Mouse (Mus musculus) lung, embryonic 15.5 days (tissue): ENCODE measurements around the gene Scai. TPM values are rescaled to one million over a fixed set of nuclear protein-coding genes. Genes with fewer than 3 reads are reported as not detected.
A peak's percentile ranks its signal among the peaks of the same experiment; 100 is the strongest.
"Not testable (repeated sequence)": the region's sequence is repeated elsewhere in the genome, so short reads cannot be mapped to it uniquely, and the experiment has no call there.

ENCODE experiments used
- ATAC-seq: fragments of 200-750 bp; cut with Nextera tagmentation; 2 replicates; pipeline ENCODE4 v1.8.0; 2017; ENCODE audit warnings: moderate number of reproducible peaks, borderline replicate concordance; ENCODE audit not compliant: low FRiP score, low TSS enrichment; ENCODE audit errors: extremely low read depth
- H3K27ac ChIP-seq: fragments of 300-500 bp; sonication (generic); 2 replicates; pipeline ENCODE4 v1.5.1; 2015; ENCODE audit warnings: moderate library complexity, mild to moderate bottlenecking, inconsistent platforms
- H3K27me3 ChIP-seq: fragments of 300-500 bp; sonication (generic); 2 replicates; pipeline ENCODE4 v1.6.1; 2015; ENCODE audit warnings: inconsistent platforms
- H3K36me3 ChIP-seq: fragments of 300-500 bp; sonication (generic); 2 replicates; pipeline ENCODE4 v1.6.1; 2015; ENCODE audit warnings: inconsistent platforms
- H3K4me1 ChIP-seq: fragments of 300-500 bp; sonication (generic); 2 replicates; pipeline ENCODE4 v1.6.1; 2015; ENCODE audit warnings: inconsistent platforms
- H3K4me2 ChIP-seq: fragments of 300-500 bp; sonication (generic); 2 replicates; pipeline ENCODE4 v1.6.1; 2015; ENCODE audit warnings: inconsistent platforms, mild to moderate bottlenecking, moderate library complexity
- H3K4me3 ChIP-seq: fragments of 300-500 bp; sonication (generic); 2 replicates; pipeline ENCODE4 v1.5.1; 2015; ENCODE audit warnings: mild to moderate bottlenecking, inconsistent platforms
- H3K9ac ChIP-seq: fragments of 300-500 bp; sonication (generic); 2 replicates; pipeline ENCODE4 v1.6.1; 2015; ENCODE audit warnings: inconsistent platforms
- H3K9me3 ChIP-seq: fragments of 300-500 bp; sonication (generic); 2 replicates; pipeline ENCODE4 v1.6.1; 2016; ENCODE audit warnings: inconsistent platforms
- WGBS: fragments of 180-500 bp; shearing (Covaris S2); methylation state at CpG from one replicate; pipeline ENCODE4 v1.1.7; 2015; 5-methylcytosine and 5-hydroxymethylcytosine counted together
- polyA plus RNA-seq: library from polyadenylated mRNA; unstranded; fragments of >200 nt; fragmentation: Nextera tagmentation; extraction: Ambion mirVana; gene quantifications from 2 replicates; pipeline ENCODE4 v1.2.1, GENCODE M21; 2015

Scai gene
- polyA plus RNA-seq: 8.6 and 9.4 TPM in 2 replicates

DNA sequence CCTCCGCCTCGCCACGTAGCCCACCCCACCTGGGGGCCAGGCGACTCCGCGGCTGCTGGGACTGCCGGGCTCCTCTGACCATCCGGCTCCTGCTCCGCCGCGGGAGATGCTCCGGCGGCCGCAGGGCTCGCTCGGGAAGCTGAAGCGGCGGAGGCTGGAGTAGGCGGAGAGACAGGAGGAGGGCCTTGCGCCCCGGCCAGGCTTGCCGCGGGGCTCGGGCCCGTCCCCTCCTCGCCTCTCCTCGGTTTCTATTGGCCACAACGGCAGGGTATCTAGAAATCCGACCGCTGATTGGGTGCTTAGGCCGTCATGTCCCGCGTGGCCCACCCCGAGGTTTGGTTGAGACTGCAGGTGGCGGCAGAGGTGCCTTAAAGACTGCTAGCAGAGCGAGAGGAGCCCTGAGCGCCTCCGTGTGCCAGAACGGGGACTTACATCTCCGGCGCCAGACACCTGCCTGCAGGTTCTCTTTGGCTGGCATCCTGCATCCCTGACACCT lies at the start of gene Scai:
TSS of gene Scai (minus strand) at position 174 of the 496 bp plus-strand sequence.
- ATAC-seq: peak; percentile 100
- Histone ChIP-seq H3K4me2 (peak within 1 kb of the TSS; percentile 88), H3K4me1 (peaks cover 15% of the 10 kb centered on the region), H3K9me3 (no peaks in the 10 kb centered on the region), H3K36me3 (no peaks in the 10 kb centered on the region), H3K27ac (peak within 1 kb of the TSS; percentile 97), H3K9ac (peak within 1 kb of the TSS; percentile 86), H3K27me3 (no peaks in the 10 kb centered on the region), H3K4me3 (peak within 1 kb of the TSS; percentile 97)
- under 1% methylated on average over 41 of the region's 41 CpGs for whole genome bisulfite sequencing

DNA sequence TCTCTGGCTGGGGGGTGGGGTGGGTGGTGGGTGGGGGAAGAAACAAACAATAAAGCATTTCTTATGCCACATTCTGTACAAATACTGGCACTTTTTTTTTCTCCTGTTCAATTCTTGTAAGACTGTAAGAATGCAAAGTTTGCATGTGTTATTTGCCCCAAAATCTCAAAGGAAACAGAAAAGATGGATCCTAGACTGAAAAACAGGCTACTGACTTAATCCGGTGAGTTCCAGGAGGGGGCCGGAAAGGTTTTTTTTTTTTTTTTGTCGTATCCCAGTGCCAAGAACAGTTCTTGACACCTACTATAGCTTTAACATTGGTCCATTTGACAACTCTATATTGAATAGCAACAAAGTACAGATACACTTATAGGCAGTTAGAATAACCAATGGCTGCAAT lies 36.2 kb upstream of the Scai start:
- Histone ChIP-seq H3K27ac (no peak overlapping the region), H3K36me3 (no peaks in the 10 kb centered on the region), H3K4me2 (peak overlapping the region; percentile 52), H3K4me3 (peak overlapping the region; percentile 90), H3K4me1 (peaks cover 12% of the 10 kb centered on the region), H3K9me3 (no peaks in the 10 kb centered on the region), H3K9ac (peak overlapping the region; percentile 17; the same call in 1 of the 2 replicates), H3K27me3 (no peaks in the 10 kb centered on the region)
- no peak for ATAC-seq
- 23% methylated on average over 3 of the region's 3 CpGs for WGBS

GRCm38 (mm10) chr2:39226019-39226640 lies 35.6 kb upstream of the Scai start, which contains the start of gene Ppp6c:
Gene Ppp6c (minus strand): TSS chr2:39226451.
- under 1% methylated on average over 51 of the region's 56 CpGs for WGBS

DNA sequence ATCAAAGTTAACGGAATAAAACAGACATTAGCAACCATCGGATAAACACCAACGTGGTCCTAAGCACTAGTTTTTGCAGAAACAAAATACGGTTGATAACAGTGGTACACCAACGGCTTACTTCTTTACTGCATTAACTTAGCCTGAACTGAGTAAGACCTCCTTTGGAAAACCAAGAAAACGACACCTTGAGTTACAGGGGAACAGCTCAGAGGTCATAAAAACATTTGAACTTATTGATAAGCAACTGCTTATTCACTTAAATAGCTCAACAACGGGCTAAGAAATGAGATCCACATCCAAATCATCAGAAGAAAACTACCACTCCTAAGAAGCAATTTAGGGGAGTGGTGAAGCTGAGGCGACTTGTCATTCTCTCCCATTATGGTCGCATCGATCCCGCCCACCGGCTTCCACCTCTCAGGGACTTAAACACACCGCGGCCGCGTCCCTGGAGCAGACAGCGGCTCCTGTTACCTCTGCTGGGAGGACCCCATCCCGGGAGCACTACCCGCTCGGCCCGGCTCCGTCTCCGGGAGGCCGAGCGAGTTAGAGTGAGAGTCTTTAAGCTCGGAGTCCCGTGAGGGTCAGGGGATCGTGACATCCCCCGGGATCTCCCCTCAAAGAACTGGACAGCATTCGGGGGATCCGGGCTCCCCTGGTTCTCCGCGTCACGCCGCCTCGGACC lies 34.9 kb upstream of the Scai start:
- H3K4me2 ChIP-seq: peak overlapping the region; percentile 60
- H3K4me1 ChIP-seq: peaks cover 12% of the 10 kb centered on the region
- not testable (repeated sequence) for H3K27me3 ChIP-seq, H3K9me3 ChIP-seq, H3K36me3 ChIP-seq
- H3K9ac ChIP-seq: peak overlapping the region; percentile 83
- peak; percentile 59 for ATAC-seq
- WGBS: 4% methylated on average over 30 of the region's 36 CpGs
- peak overlapping the region; percentile 90 for H3K4me3 ChIP-seq
- peak overlapping the region; percentile 92 for H3K27ac ChIP-seq

More at GRCm38 (mm10) chr2:39226019-39226640, 35.6 kb upstream of the Scai start, which contains the start of gene Ppp6c:
- Histone ChIP-seq H3K4me3 (peak within 1 kb of the TSS; percentile 90), H3K9me3 (no peaks in the 10 kb centered on the region), H3K27me3 (no peaks in the 10 kb centered on the region), H3K4me1 (peaks cover 12% of the 10 kb centered on the region), H3K4me2 (peak within 1 kb of the TSS; percentile 60), H3K27ac (peak within 1 kb of the TSS; percentile 92), H3K9ac (peak within 1 kb of the TSS; percentile 83), H3K36me3 (no peaks in the 10 kb centered on the region)
- ATAC-seq: peak; percentile 99

GRCm38 (mm10) chr2:39224621-39225020 lies 34.1 kb upstream of the Scai start:
- ATAC-seq: no peak
- Histone ChIP-seq H3K9me3 (no peaks in the 10 kb centered on the region), H3K27me3 (no peaks in the 10 kb centered on the region), H3K4me2 (peak overlapping the region; percentile 60), H3K4me1 (peaks cover 12% of the 10 kb centered on the region), H3K4me3 (peak overlapping the region; percentile 90), H3K36me3 (no peaks in the 10 kb centered on the region), H3K27ac (no peak overlapping the region), H3K9ac (no peak overlapping the region)

DNA sequence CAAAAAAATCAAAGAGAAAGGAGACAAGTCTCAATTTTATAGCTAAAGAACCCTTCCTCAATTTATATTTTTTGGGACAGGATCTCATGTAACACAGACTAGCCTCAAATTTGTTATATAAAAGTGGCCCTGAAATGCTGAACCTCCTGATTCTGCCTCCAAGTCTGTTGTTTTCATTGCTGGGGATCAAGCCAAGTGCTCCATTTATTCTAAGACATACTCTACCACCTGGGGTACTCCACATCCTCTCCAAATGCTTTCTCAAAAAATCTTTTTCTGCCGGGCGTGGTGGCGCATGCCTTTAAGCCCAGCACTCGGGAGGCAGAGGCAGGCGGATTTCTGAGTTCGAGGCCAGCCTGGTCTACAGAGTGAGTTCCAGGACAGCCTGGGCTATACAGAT lies 29.5 kb upstream of the Scai start:
- Histone ChIP-seq H3K9ac (no peak overlapping the region), H3K27me3 (no peaks in the 10 kb centered on the region), H3K36me3 (no peaks in the 10 kb centered on the region), H3K4me3 (no peak overlapping the region), H3K9me3 (no peaks in the 10 kb centered on the region), H3K4me1 (peaks cover 12% of the 10 kb centered on the region), H3K4me2 (no peak overlapping the region), H3K27ac (no peak overlapping the region)
- WGBS: 88% methylated on average over 6 of the region's 6 CpGs
- ATAC-seq: no peak

DNA sequence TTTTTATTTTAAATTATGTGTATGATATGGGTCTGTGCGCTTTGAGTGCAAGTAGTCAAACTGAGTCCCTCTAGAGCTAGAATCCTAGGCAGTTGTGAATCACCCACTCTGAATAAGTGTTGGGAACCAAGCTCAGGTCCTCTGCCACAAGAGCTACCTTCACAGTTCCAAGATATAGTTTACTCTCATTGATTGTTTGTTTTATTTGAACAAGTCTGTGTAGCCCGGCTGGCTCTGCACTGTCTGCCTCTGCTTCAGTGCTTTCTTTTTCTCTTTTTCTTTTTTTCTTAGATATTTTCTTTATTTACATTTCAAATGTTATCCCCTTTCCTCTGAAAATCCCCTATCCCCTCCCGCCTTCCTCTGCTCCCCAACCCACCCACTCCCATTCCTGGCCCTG lies 28.5 kb upstream of the Scai start:
- no peak overlapping the region for H3K4me2 ChIP-seq
- no peak for ATAC-seq
- no peaks in the 10 kb centered on the region for H3K27me3 ChIP-seq
- H3K9ac ChIP-seq: no peak overlapping the region
- WGBS: 75% methylated on average over 3 of the region's 3 CpGs
- H3K27ac ChIP-seq: no peak overlapping the region
- H3K4me3 ChIP-seq: no peak overlapping the region
- no peaks in the 10 kb centered on the region for H3K36me3 ChIP-seq
- peaks cover 5% of the 10 kb centered on the region; the same call in 1 of the 2 replicates for H3K4me1 ChIP-seq
- no peaks in the 10 kb centered on the region for H3K9me3 ChIP-seq

DNA sequence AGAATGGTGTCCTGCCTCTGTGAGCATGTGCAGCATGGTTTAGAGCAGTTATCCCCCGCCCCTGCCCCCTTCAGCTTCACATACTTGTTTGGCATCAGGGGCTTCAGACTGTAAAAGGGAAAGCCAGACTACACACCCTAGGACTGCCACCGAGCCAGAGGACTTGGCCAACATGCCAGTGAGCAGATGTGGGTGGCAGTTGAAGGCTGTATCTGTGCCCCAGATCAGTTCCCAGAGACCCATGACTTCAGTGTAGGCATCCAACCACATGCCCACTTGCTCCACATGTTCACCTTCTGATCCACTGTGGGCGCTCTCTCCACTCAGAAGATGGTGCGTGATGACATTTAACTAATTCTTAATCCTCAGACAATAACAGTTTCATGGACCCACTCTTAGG lies 26.6 kb upstream of the Scai start:
- no peaks in the 10 kb centered on the region for H3K36me3 ChIP-seq
- no peaks in the 10 kb centered on the region for H3K4me1 ChIP-seq
- ATAC-seq: no peak

GRCm38 (mm10) chr2:39210738-39211137 lies 20.2 kb upstream of the Scai start:
- Histone ChIP-seq H3K27me3 (no peaks in the 10 kb centered on the region), H3K9ac (no peak overlapping the region), H3K4me2 (no peak overlapping the region), H3K9me3 (no peaks in the 10 kb centered on the region), H3K4me1 (no peaks in the 10 kb centered on the region), H3K27ac (no peak overlapping the region), H3K36me3 (0 out of 2 replicates have a peak, but pooled peaks cover 3% of the 10 kb centered on the region), H3K4me3 (no peak overlapping the region)
- no peak for ATAC-seq
- WGBS: 86% methylated on average over 4 of the region's 4 CpGs

More for the DNA sequence above, 26.6 kb upstream of the Scai start:
- no peak overlapping the region for H3K9ac ChIP-seq
- no peak overlapping the region for H3K27ac ChIP-seq
- H3K27me3 ChIP-seq: no peaks in the 10 kb centered on the region
- H3K4me3 ChIP-seq: no peak overlapping the region
- 91% methylated on average over 4 of the region's 4 CpGs for WGBS
- no peaks in the 10 kb centered on the region for H3K9me3 ChIP-seq
- no peak overlapping the region for H3K4me2 ChIP-seq

- Histone ChIP-seq H3K4me3 (no peak overlapping the region), H3K4me1 (no peaks in the 10 kb centered on the region), H3K4me2 (no peak overlapping the region), H3K27me3 (no peaks in the 10 kb centered on the region), H3K36me3 (peaks cover 22% of the 10 kb centered on the region; the same call in 1 of the 2 replicates), H3K27ac (no peak overlapping the region), H3K9ac (no peak overlapping the region), H3K9me3 (no peaks in the 10 kb centered on the region)
- WGBS: 88% methylated on average over 2 of the region's 2 CpGs
- no peak for ATAC-seq
Measured at GRCm38 (mm10) chr2:39203359-39203758, 12.8 kb upstream of the Scai start.

DNA sequence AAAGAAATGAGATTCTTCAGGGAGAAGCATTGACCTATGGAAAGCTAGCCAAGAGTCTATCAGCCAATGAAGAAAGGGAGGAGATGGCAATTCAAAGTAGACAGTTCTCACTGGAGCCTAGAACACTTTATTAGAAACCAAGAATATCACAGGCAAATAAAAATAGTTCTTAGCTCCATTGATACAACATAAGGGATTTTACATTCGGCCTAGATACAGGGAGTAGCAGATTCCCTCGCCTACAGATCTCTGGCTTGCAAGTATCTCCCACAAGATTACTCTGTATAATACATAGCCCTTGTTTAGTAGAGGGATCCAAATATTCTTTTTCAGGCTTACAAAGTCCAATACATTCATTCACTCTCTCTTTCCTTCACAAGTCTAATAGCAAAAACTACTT lies 4.3 kb upstream of the Scai start:
- peaks cover 7% of the 10 kb centered on the region; the same call in 1 of the 2 replicates for H3K36me3 ChIP-seq
- H3K4me2 ChIP-seq: no peak overlapping the region
- H3K4me1 ChIP-seq: peaks cover 6% of the 10 kb centered on the region; the same call in 1 of the 2 replicates
- H3K9me3 ChIP-seq: no peaks in the 10 kb centered on the region
- no peak for ATAC-seq
- no peaks in the 10 kb centered on the region for H3K27me3 ChIP-seq
- no peak overlapping the region for H3K27ac ChIP-seq
- no peak overlapping the region for H3K9ac ChIP-seq
- WGBS: 87% methylated on average over 2 of the region's 2 CpGs
- no peak overlapping the region for H3K4me3 ChIP-seq

GRCm38 (mm10) chr2:39189961-39190560 lies 473 bp downstream of the Scai start:
- H3K4me3 ChIP-seq: peak overlapping the region; percentile 97
- H3K9ac ChIP-seq: peak overlapping the region; percentile 86
- H3K36me3 ChIP-seq: no peaks in the 10 kb centered on the region
- H3K4me1 ChIP-seq: peaks cover 15% of the 10 kb centered on the region
- no peaks in the 10 kb centered on the region for H3K27me3 ChIP-seq
- peak; percentile 83 for ATAC-seq
- H3K27ac ChIP-seq: peak overlapping the region; percentile 97
- H3K4me2 ChIP-seq: peak overlapping the region; percentile 88
- H3K9me3 ChIP-seq: no peaks in the 10 kb centered on the region
- under 1% methylated on average over 34 of the region's 39 CpGs for WGBS
